Mouse (Mus musculus) ES-E14 (cell line): ENCODE data around the gene Hspa1a.

ENCODE experiments used
- HCFC1 ChIP-seq: IDR thresholded peaks from 2 replicates; pipeline ENCODE4 v1.6.1; 2012; ENCODE audit warnings: low read length, inconsistent platforms, borderline replicate concordance; ENCODE audit not compliant: insufficient read depth
- MAFK ChIP-seq: IDR thresholded peaks from 2 replicates; pipeline ENCODE4 v1.6.1; 2014; ENCODE audit warnings: mild to moderate bottlenecking, low read depth, low read length, inconsistent platforms; ENCODE audit not compliant: insufficient read depth
- ZC3H11A ChIP-seq: IDR thresholded peaks from 2 replicates; pipeline ENCODE4 v1.6.1; 2012; ENCODE audit warnings: low read depth, mild to moderate bottlenecking, inconsistent platforms, low read length, borderline replicate concordance
- ZNF384 ChIP-seq: IDR thresholded peaks from 2 replicates; pipeline ENCODE4 v1.6.1; 2012; ENCODE audit warnings: low read depth, low read length, inconsistent platforms

DNA sequence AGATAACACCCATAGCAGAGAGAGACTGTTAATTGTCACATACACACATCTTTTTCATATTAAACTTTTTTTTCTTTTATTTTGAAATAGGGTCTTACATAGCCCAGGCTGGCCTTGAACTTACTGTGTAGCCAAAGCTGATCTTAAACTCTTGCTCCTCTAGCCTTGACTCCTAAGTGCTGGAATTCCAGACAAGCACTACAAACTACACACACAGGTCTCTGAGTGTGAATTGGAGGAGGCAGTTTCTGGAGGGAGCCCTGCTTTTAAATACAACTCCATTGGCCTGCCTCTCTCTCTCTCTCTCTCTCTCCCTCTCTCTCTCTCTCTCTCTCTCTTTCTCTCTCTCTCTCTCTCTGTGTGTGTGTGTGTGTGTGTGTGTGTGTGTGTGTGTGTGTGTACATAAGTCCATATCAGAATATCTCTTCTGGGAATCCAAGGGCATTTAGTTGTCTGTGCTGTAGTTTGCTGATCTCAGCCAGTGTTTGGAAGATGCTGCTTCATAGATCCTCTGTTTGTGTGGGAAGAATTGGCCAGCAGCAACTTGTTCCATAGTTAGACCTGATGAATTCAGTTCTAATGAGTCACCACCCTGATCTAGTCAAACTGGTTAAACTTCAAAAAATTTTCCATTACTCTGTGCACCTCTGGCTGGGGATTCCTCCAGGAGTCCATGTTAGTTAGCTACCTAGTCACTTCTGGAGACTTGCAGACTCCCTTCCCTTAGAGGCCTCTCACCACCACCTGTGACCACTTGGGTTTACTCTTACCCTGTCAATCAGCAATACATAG is 11.1 kb downstream of the Hspa1a start:
- no peak for TF ChIP-seq MAFK
- TF ChIP-seq ZC3H11A: no peak
- TF ChIP-seq ZNF384: no peak
- no peak for TF ChIP-seq HCFC1
